Mouse (Mus musculus) forebrain, embryonic 13.5 days (tissue): ENCODE results near the gene Nfs1. TPM values are rescaled to one million over a fixed set of nuclear protein-coding genes. Genes with fewer than 3 reads are reported as not detected.
"Not testable (repeated sequence)": the region's sequence is repeated elsewhere in the genome, so short reads cannot be mapped to it uniquely, and the experiment has no call there.

Experiments used
- ATAC-seq: fragments of 200-750 bp; cut with Nextera tagmentation; 2 replicates; pipeline ENCODE4 v1.8.0; 2017
- H3K27ac ChIP-seq: fragments of 300-500 bp; sonication (generic); 2 replicates; pipeline ENCODE4 v1.5.1; 2015; ENCODE audit warnings: inconsistent platforms, mild to moderate bottlenecking, moderate library complexity
- H3K27me3 ChIP-seq: fragments of 300-500 bp; sonication (generic); 2 replicates; pipeline ENCODE4 v1.6.1; 2015; ENCODE audit warnings: mild to moderate bottlenecking, inconsistent platforms
- H3K36me3 ChIP-seq: fragments of 300-500 bp; sonication (generic); 2 replicates; pipeline ENCODE4 v1.6.1; 2015; ENCODE audit warnings: mild to moderate bottlenecking, inconsistent platforms; ENCODE audit not compliant: poor library complexity, severe bottlenecking
- H3K4me1 ChIP-seq: fragments of 300-500 bp; sonication (generic); 2 replicates; pipeline ENCODE4 v1.6.1; 2015; ENCODE audit warnings: inconsistent platforms
- H3K4me2 ChIP-seq: fragments of 300-500 bp; sonication (generic); 2 replicates; pipeline ENCODE4 v1.6.1; 2015; ENCODE audit warnings: inconsistent platforms, mild to moderate bottlenecking, moderate library complexity
- H3K4me3 ChIP-seq: fragments of 300-500 bp; sonication (generic); 2 replicates; pipeline ENCODE4 v1.5.1; 2015; ENCODE audit warnings: mild to moderate bottlenecking, inconsistent platforms
- H3K9ac ChIP-seq: fragments of 300-500 bp; sonication (generic); 2 replicates; pipeline ENCODE4 v1.6.1; 2015; ENCODE audit warnings: mild to moderate bottlenecking, inconsistent platforms
- H3K9me3 ChIP-seq: fragments of 300-500 bp; sonication (generic); replicated peaks from 2 replicates; pipeline ENCODE4 v1.6.1; 2016; ENCODE audit warnings: inconsistent platforms
- WGBS: fragments of 180-500 bp; shearing (Covaris S2); methylation state at CpG from one replicate; pipeline ENCODE4 v1.1.7; 2015; 5-methylcytosine and 5-hydroxymethylcytosine counted together
- polyA plus RNA-seq: library from polyadenylated mRNA; unstranded; fragments of >200 nt; fragmentation: Nextera tagmentation; extraction: Ambion mirVana; gene quantifications from 2 replicates; pipeline ENCODE4 v1.2.1, GENCODE M21; 2015

The Nfs1 gene
- polyA plus RNA-seq, 1 experiment from 2014 or later: 36.7 TPM

GRCm38 (mm10) chr2:156134161-156134560, 9.8 kb downstream of the Nfs1 start:
- WGBS: 86% methylated on average over 5 of the region's 5 CpGs
- H3K4me3 ChIP-seq: no peak overlapping the region
- H3K27me3 ChIP-seq: no peaks in the 10 kb centered on the region
- no peak overlapping the region for H3K9ac ChIP-seq
- H3K9me3 ChIP-seq: no peaks in the 10 kb centered on the region
- no peaks in the 10 kb centered on the region for H3K4me1 ChIP-seq
- peaks cover 21% of the 10 kb centered on the region for H3K36me3 ChIP-seq
- ATAC-seq: no peak
- no peak overlapping the region for H3K27ac ChIP-seq
- no peak overlapping the region for H3K4me2 ChIP-seq

- Histone ChIP-seq H3K4me2 (no peak within 1 kb of the TSS), H3K9me3 (no peaks in the 10 kb centered on the region), H3K4me3 (no peak within 1 kb of the TSS), H3K9ac (no peak within 1 kb of the TSS), H3K27me3 (no peaks in the 10 kb centered on the region), H3K36me3 (peaks cover 38% of the 10 kb centered on the region), H3K4me1 (no peaks in the 10 kb centered on the region), H3K27ac (no peak within 1 kb of the TSS)
- WGBS: 97% methylated on average over 5 of the region's 5 CpGs
- no peak for ATAC-seq
These were observed 17.0 kb downstream of the Nfs1 start, which contains the start of gene Gm28036 for GRCm38 (mm10) chr2:156126992-156127391. Gene Gm28036 (minus strand): TSS chr2:156127092.

GRCm38 (mm10) chr2:156123731-156124130, 20.3 kb downstream of the Nfs1 start:
- Histone ChIP-seq H3K27me3 (no peaks in the 10 kb centered on the region), H3K4me1 (no peaks in the 10 kb centered on the region), H3K4me2 (no peak overlapping the region), H3K36me3 (peaks cover 28% of the 10 kb centered on the region), H3K4me3 (no peak overlapping the region), H3K9ac (no peak overlapping the region), H3K27ac (no peak overlapping the region), H3K9me3 (no peaks in the 10 kb centered on the region; the same call in 1 of the 2 replicates)
- 92% methylated on average over 5 of the region's 5 CpGs for WGBS
- ATAC-seq: no peak

DNA sequence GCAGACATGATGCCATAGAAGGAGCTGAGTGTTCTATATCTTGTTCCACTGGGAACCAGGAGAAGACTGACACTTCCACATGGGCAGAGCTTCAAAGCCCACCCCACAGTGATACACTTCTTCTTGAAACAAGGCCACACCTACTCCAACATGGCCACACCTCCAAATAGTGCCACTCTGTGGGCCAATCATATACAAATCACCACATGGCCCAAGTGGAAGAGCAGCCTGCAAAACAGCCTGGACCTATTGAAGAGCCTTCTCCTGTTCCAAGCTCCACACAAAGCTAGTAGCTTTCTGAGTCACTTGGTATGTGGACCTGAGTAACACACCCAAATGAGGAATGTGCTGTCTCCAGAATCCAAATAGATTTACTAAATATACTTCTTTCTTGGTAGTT, 24.4 kb downstream of the Nfs1 start:
- Histone ChIP-seq H3K4me2 (no peak overlapping the region), H3K9me3 (no peaks in the 10 kb centered on the region; the same call in 1 of the 2 replicates), H3K4me1 (no peaks in the 10 kb centered on the region), H3K9ac (no peak overlapping the region), H3K27ac (no peak overlapping the region), H3K27me3 (no peaks in the 10 kb centered on the region), H3K4me3 (no peak overlapping the region), H3K36me3 (peaks cover 12% of the 10 kb centered on the region)
- no peak for ATAC-seq

GRCm38 (mm10) chr2:156112080-156112423, 31.9 kb downstream of the Nfs1 start:
- not testable (repeated sequence) for H3K36me3 ChIP-seq, H3K9me3 ChIP-seq, H3K27me3 ChIP-seq, ATAC-seq
- Histone ChIP-seq H3K27ac (peak overlapping the region; percentile 91), H3K4me3 (peak overlapping the region; percentile 97), H3K9ac (peak overlapping the region; percentile 95), H3K4me2 (peak overlapping the region; percentile 68), H3K4me1 (peaks cover 20% of the 10 kb centered on the region)
- WGBS: 24% methylated on average over 5 of the region's 5 CpGs

GRCm38 (mm10) chr2:156111358-156112079, 32.5 kb downstream of the Nfs1 start, which contains the start of the genes Cpne1 and Rbm12:
Gene Cpne1 (minus strand): TSS chr2:156111965.
Gene Rbm12 (minus strand): TSS chr2:156111978.
- ATAC-seq: peak; percentile 96
- no peaks in the 10 kb centered on the region for H3K36me3 ChIP-seq
- under 1% methylated on average over 56 of the region's 74 CpGs for WGBS

GRCm38 (mm10) chr2:156110627-156111357, 33.2 kb downstream of the Nfs1 start:
- Histone ChIP-seq H3K4me3 (peak overlapping the region; percentile 97), H3K27ac (peak overlapping the region; percentile 91), H3K4me1 (peaks cover 20% of the 10 kb centered on the region), H3K27me3 (no peaks in the 10 kb centered on the region), H3K4me2 (peak overlapping the region; percentile 68), H3K9me3 (no peaks in the 10 kb centered on the region), H3K9ac (peak overlapping the region; percentile 95), H3K36me3 (no peaks in the 10 kb centered on the region)
- ATAC-seq: peak; percentile 60
- under 1% methylated on average over 16 of the region's 16 CpGs for WGBS

More at GRCm38 (mm10) chr2:156111358-156112079, 32.5 kb downstream of the Nfs1 start, which contains the start of the genes Cpne1 and Rbm12:
- H3K27me3 ChIP-seq: no peaks in the 10 kb centered on the region
- peak within 1 kb of the TSS; percentile 97 for H3K4me3 ChIP-seq
- H3K27ac ChIP-seq: peak within 1 kb of the TSS; percentile 91
- H3K4me1 ChIP-seq: peaks cover 20% of the 10 kb centered on the region
- H3K9me3 ChIP-seq: no peaks in the 10 kb centered on the region
- H3K9ac ChIP-seq: peak within 1 kb of the TSS; percentile 95
- H3K4me2 ChIP-seq: peak within 1 kb of the TSS; percentile 68

DNA sequence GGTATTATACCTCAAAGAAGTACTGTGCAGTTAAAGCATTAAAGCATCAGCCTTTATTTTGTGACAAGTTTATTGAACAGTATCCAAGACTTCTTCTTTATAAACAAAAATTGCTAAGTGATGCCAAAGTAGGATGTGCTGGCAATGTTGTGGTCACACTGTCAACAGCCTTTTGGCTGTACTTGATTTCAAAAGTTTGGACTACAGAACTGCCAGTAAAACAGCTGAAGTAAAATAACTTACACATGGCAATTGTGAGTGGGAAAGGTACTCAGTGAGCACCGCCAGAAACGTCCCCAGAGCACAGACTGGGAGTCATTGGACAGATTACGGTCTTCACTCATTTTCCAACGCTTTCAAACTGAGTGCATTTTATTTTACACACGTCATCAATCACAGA, 52.1 kb downstream of the Nfs1 start:
- WGBS: 88% methylated on average over 5 of the region's 5 CpGs
- H3K27ac ChIP-seq: no peak overlapping the region
- H3K4me1 ChIP-seq: peaks cover 26% of the 10 kb centered on the region
- H3K4me2 ChIP-seq: no peak overlapping the region
- H3K9me3 ChIP-seq: no peaks in the 10 kb centered on the region
- H3K4me3 ChIP-seq: no peak overlapping the region
- H3K27me3 ChIP-seq: no peaks in the 10 kb centered on the region
- no peak overlapping the region for H3K9ac ChIP-seq
- no peak for ATAC-seq
- H3K36me3 ChIP-seq: peaks cover 27% of the 10 kb centered on the region

GRCm38 (mm10) chr2:156089799-156090198, 54.2 kb downstream of the Nfs1 start:
- no peak overlapping the region; the same call in 1 of the 2 replicates for H3K27ac ChIP-seq
- ATAC-seq: peak; percentile 57; the same call in 1 of the 2 replicates

DNA sequence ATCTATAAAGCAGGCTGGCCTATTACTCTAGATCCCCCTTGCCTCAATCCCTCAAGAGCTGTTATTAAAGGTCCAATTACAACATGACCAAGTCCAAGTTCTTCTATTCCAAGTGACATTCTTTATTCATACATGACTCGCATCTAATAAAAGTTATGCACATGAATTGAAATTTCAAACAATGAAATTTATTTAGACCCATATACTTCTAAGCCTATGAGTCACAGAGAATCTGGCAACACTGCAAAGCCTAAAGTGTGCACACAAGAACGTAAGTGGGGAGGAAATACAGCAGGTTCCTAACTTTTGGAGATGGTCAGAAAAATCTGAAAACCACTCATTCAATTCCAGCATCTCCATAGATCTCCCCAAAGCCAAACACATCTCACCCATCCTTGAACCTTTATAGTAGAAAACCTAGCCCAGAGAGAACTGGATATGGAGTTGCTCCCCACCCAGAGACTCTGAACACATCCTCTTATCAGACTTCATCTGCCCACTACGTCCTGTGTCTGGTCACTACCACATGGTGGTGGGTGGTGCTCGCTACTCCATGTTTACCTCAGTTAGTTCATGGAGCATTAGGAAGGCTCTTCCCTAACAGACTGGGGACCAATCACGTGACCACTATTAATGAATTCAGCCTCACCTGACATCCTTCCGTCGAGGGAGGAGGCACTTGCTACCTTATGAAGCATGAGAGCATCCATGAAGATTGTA, 56.4 kb downstream of the Nfs1 start:
- no peak for ATAC-seq
- H3K27me3 ChIP-seq: no peaks in the 10 kb centered on the region
- H3K36me3 ChIP-seq: peaks cover 8% of the 10 kb centered on the region; the same call in 1 of the 2 replicates
- no peak overlapping the region for H3K27ac ChIP-seq
- no peaks in the 10 kb centered on the region for H3K9me3 ChIP-seq
- H3K4me3 ChIP-seq: no peak overlapping the region
- H3K9ac ChIP-seq: no peak overlapping the region
- 95% methylated on average over 7 of the region's 7 CpGs for WGBS
- peaks cover 26% of the 10 kb centered on the region for H3K4me1 ChIP-seq
- no peak overlapping the region for H3K4me2 ChIP-seq

More at GRCm38 (mm10) chr2:156089799-156090198, 54.2 kb downstream of the Nfs1 start:
- Histone ChIP-seq H3K27me3 (no peaks in the 10 kb centered on the region), H3K4me2 (no peak overlapping the region), H3K4me1 (peaks cover 26% of the 10 kb centered on the region), H3K36me3 (peaks cover 8% of the 10 kb centered on the region; the same call in 1 of the 2 replicates), H3K9me3 (no peaks in the 10 kb centered on the region), H3K4me3 (no peak overlapping the region), H3K9ac (no peak overlapping the region)
- WGBS: 35% methylated on average over 1 of the region's 1 CpGs

GRCm38 (mm10) chr2:156084541-156084940, 59.4 kb downstream of the Nfs1 start:
- ATAC-seq: no peak
- H3K4me1 ChIP-seq: peaks cover 17% of the 10 kb centered on the region; the same call in 1 of the 2 replicates
- H3K9me3 ChIP-seq: no peaks in the 10 kb centered on the region
- no peaks in the 10 kb centered on the region for H3K27me3 ChIP-seq
- H3K36me3 ChIP-seq: peaks cover 8% of the 10 kb centered on the region; the same call in 1 of the 2 replicates
- no peak overlapping the region for H3K4me3 ChIP-seq
- 97% methylated on average over 3 of the region's 3 CpGs for WGBS
- H3K9ac ChIP-seq: no peak overlapping the region
- no peak overlapping the region for H3K27ac ChIP-seq
- H3K4me2 ChIP-seq: no peak overlapping the region
